Mouse (Mus musculus) brain, adult 2 months (tissue): ENCODE data around the gene Ugt1a9.

Source experiments
- DNase-seq: peaks from one replicate; pipeline ENCODE4 v3.0.0; 2011; ENCODE audit warnings: low read depth, low spot score

Ugt1a9 gene

GRCm38 (mm10) chr1:88179657-88180056, 109.1 kb downstream of the Ugt1a9 start:
- no peak for DNase-seq

DNA sequence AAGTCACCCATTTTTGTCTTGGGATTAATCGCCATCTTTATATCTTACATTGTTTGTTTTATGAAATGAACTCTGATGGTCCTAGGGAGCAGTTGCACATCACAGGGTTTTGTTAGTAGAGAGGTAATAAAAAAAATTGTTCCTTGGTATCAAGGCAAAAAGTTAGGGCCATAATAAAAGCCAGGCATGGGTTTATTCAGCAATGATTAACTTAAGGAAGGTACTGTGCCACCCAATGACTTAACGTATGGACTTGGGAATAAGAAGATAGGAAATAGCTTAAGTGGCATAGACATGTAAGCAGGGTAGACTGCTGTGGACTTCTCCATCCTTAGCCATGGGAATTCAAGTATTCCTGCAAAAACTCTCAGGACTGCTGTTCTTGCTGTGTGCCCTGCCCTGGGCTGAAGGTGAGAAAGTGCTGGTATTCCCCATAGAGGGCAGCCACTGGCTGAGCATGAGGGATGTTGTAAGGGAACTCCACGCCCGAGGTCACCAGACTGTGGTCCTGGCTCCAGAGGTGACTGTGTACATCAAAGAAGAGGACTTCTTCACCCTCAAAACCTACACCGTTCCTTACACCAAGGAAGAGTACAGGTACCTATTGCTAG, 115.8 kb downstream of the Ugt1a9 start:
- DNase-seq: no peak

DNA sequence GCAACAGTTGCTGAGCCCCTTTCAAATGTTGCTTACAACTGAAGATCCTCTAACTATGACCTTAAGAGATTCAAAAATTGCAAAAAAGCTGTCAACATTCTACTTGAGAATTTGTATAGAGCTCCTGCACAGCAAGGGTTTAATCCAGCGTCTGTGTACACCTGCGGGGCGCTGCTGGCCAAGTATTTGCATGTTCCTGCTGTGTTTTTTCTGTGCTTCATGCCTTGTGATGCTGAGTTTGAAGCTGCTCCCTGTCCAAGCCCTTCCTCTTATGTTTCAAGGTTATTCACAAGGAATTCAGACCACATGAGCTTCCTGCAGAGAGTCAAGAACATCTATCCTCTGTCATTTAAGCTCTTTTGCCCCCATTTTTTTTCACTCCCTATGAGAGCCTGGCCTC, 121.5 kb downstream of the Ugt1a9 start:
- no peak for DNase-seq

DNA sequence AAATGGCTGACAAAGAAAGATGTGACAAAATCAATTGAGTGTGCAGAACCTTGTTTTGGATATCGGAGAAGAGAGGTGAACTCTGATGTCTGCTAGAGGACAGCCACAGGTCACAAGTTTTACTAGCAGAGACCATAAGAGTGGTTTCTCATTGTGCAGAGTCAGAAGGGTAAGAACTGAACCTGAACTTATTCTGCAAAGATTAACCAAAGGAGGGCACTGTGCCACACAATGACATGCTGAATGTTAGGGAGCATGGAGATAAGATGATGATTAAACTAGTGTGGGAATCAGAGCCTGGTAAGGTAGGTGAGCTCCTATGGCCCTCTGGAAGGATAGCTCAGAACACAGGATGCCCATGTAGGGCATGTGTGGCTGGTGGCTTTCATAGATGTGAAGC, 125.1 kb downstream of the Ugt1a9 start:
- no peak for DNase-seq

- no peak for DNase-seq
These were observed 126.8 kb downstream of the Ugt1a9 start for GRCm38 (mm10) chr1:88197443-88197842.

DNA sequence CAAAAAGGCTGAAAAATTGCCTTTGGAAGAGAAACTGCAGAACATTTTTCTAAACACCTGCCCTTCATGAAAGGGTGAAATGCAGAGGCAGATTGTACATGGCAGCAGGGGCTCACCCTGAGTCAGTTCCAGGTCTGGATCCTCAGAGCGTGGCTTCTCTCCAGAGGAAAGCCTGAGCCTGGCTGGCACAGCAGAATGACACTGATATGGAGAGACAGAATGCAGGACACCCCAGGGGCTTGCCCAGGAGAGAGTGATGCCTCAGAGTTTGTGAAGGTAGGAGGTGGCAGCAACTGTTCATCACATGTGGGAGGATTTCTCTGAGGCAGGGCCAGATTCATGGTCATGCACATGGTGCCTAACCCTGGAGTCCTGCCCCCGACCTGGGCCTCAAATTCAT, 129.4 kb downstream of the Ugt1a9 start:
- peak; percentile 65 for DNase-seq

DNA sequence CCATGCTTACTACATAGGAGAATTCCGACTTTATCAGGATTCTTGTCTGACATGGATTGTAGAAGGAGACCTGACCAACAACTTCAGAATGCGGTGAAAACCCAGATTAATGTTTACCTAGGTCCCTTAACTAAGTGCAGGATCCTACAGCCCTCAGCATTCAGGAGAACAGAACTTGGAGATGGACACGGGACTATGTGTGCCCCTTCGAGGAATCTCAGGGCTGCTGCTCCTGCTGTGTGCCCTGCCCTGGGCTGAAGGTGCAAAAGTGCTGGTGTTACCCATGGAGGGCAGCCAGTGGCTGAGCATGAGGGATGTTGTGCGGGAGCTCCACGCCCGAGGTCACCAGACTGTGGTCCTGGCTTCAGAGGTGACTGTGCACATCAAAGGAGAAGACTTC, 129.9 kb downstream of the Ugt1a9 start, which contains the start of gene Ugt1a2:
TSS of gene Ugt1a2 (plus strand) at position 146 of the 400 bp plus-strand sequence.
- DNase-seq: no peak

DNA sequence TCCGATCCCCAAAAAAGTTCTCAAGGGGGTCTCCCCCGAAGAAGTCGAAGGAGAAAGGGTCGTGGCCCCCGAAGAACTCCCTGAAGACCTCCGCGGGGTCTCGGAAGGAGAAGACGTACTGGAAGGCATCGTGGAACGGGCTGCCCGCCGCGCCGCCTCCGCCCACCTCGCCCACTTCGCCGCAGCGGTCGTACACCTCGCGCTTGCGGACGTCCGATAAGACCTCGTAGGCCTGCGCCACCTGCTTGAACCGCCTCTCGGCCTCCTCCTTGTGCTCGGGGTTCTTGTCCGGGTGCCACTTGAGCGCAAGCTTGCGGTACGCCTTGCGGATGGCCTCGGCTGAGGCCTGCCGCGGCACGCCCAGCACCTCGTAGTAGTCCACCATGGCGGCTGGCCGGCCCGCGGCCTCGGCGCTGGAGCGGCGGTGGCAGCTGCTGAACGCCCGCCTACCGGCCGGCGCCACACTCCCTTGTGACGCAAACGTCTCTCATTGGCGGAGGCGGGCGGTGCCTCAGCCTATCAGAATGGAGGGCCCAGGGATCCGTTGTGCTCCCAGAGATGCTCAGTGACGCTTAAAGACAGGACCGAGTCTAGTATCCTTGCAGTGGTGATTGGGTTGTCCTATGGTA, 134.8 kb downstream of the Ugt1a9 start, which contains the start of gene Dnajb3:
TSS of gene Dnajb3 (minus strand) at position 489 of the 629 bp plus-strand sequence.
- DNase-seq: peak; percentile 94

GRCm38 (mm10) chr1:88206843-88207479, 136.4 kb downstream of the Ugt1a9 start:
- DNase-seq: no peak

DNA sequence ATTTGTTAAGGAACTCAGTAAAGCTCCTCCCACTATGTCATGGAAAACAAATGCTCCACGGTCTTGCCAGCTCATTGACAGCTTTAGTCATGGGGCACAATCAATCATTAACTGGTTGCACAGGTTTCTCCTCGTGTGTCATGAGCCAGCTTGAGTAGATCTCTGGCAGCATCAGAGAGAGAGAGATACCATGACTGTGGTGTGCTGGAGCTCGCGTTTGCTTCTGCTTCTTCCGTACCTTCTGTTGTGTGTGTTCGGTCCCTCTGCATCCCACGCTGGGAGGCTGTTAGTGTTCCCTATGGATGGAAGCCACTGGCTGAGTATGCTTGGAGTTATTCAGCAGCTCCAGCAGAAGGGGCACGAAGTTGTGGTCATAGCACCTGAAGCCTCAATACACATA, 141.2 kb downstream of the Ugt1a9 start, which contains the start of gene Ugt1a1:
TSS of gene Ugt1a1 (plus strand) at position 148 of the 400 bp plus-strand sequence.
- no peak for DNase-seq

GRCm38 (mm10) chr1:88212341-88213045, 141.9 kb downstream of the Ugt1a9 start:
- no peak for DNase-seq

DNA sequence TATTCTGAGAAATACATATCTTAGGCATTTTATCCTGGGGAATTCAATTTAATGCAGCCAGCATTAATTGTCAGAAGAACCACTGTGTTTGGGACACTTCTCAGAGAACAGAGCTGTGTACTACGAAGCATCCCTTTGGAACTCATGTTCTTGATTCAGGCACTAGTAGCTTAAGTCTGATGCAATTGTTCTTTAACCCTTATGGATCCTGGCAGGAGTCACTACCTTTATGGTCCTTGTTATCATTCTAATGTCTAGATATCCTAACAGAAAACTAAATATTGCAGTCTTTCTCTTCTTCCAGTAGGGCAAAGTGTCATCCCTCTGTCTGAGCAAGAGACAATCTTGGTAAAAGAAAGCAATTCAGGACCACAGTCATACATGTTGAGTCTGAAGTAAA, 142.5 kb downstream of the Ugt1a9 start:
- DNase-seq: no peak

DNA sequence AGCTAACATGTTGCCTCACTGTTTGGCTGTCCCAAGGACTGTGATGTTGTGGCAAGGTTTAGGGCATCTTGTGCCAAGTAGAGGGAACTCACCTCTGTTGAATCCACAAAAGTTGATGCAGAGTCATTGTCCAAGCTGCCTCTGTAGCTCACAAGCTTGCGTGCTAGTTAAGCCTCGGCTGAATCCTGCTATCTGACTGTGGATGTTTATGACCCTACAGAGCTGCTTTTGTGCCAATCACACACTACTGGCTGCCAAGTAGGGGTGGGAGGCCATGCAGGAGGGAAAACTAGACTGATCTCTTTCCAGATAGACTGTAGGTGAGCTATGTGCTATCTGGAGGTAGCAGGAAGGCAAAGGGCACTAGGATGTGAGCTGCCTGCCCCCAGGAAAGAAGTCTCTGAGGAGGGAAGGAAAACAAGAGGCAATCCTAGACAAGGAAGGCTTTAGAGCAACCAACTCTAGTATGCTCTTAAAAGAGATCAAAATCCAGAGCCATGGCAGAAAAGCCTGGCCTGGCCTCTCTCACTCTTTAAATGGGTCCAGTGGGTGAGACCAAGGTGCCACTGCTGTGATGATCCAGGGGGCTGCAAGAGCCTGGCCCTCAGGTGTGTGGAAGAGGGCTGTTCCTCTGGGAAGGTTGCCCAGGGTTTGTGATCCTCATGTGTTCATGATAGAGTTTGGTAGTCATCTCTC, 143.3 kb downstream of the Ugt1a9 start:
- no peak for DNase-seq

DNA sequence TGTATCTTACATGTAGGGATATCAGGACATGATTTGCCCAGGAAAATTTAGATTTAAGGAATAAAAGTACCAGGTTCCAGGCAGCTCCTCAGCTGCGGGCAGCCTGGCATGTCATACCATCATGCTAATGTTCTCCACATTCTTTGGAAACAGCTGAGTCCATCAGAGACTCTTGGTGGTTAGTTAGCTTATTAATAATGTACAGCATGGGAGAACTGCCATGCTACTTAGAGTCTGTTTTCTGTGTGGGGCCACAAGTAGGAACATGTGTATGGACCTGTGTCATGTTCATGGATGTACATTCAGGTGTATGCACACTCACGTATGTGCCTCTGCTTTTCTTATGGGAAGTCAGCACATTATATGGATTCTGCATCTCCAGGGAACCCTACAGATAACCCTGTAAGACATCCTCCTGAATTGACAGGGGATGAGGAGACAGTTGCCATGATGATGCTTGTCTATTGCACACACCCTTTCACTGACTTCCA, 143.9 kb downstream of the Ugt1a9 start:
- DNase-seq: no peak

DNA sequence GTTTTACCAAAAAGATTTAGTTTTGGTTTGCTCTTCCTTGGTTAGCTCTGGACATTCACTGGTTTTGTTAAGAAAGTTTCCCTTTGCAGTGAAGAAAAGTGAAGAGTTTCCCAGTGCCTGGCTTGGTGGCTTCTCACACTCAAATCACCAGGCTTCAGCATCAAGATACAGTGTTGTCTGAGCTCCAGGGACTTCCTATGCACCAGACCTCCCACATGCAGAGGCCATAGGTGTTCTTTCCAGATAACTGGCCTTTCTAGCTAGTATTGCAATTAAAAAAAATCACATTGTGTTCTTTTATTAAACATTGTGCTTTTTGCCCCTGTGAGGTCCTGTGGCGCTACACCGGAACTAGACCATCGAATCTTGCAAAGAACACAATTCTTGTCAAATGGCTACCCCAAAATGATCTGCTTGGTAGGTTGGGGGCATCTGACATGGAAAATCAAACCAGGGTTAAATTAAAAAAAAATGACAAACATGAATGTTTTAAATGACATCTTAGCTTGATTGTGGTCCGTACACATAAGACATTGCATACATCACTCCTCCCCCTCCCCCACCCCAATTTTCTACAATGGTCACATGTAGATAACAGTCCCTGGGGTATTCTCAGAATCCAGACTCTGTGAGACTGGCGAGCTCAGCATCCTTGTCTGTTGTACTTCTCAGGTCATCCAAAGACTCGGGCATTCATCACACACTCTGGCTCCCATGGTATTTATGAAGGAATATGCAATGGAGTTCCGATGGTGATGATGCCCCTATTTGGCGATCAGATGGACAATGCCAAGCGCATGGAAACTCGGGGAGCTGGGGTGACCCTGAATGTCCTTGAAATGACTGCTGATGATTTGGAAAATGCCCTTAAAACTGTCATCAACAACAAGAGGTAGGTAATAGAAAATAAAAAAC, 145.1 kb downstream of the Ugt1a9 start:
- DNase-seq: peak; percentile 1

GRCm38 (mm10) chr1:88216551-88216950, 146.0 kb downstream of the Ugt1a9 start:
- DNase-seq: peak; percentile 32

GRCm38 (mm10) chr1:88217144-88217543, 146.5 kb downstream of the Ugt1a9 start:
- DNase-seq: peak; percentile 0

DNA sequence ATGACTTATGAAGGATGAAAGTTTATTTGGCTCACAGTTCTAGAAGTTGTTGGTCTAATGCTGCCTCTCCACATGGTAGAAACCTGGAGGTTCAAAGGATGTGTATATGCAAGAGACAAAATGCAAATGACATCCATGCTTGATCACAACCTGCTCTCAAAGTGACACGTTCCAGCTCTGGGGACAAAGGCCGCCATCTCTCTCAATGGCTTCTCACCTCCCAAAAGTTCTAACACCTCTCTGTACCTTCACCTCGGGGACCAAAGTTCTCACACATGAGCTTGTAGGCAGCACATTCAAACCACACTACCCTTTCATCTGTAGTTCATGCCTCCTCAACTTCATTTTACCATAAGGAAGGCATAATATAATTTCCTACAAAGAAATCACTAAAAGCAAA, 147.0 kb downstream of the Ugt1a9 start:
- no peak for DNase-seq

GRCm38 (mm10) chr1:88218051-88218450, 147.5 kb downstream of the Ugt1a9 start:
- peak; percentile 0 for DNase-seq

GRCm38 (mm10) chr1:88218591-88218990, 148.0 kb downstream of the Ugt1a9 start:
- DNase-seq: peak; percentile 3
